Mouse (Mus musculus) forebrain, embryonic 13.5 days (tissue): ENCODE data around the gene Cyp26a1. TPM values are rescaled to one million over a fixed set of nuclear protein-coding genes. Genes with fewer than 3 reads are reported as not detected.

Source experiments
- ATAC-seq: fragments of 200-750 bp; cut with Nextera tagmentation; 2 replicates; pipeline ENCODE4 v1.8.0; 2017
- H3K27ac ChIP-seq: fragments of 300-500 bp; sonication (generic); 2 replicates; pipeline ENCODE4 v1.5.1; 2015; ENCODE audit warnings: inconsistent platforms, mild to moderate bottlenecking, moderate library complexity
- H3K27me3 ChIP-seq: fragments of 300-500 bp; sonication (generic); 2 replicates; pipeline ENCODE4 v1.6.1; 2015; ENCODE audit warnings: mild to moderate bottlenecking, inconsistent platforms
- H3K36me3 ChIP-seq: fragments of 300-500 bp; sonication (generic); 2 replicates; pipeline ENCODE4 v1.6.1; 2015; ENCODE audit warnings: mild to moderate bottlenecking, inconsistent platforms; ENCODE audit not compliant: poor library complexity, severe bottlenecking
- H3K4me1 ChIP-seq: fragments of 300-500 bp; sonication (generic); 2 replicates; pipeline ENCODE4 v1.6.1; 2015; ENCODE audit warnings: inconsistent platforms
- H3K4me2 ChIP-seq: fragments of 300-500 bp; sonication (generic); 2 replicates; pipeline ENCODE4 v1.6.1; 2015; ENCODE audit warnings: inconsistent platforms, mild to moderate bottlenecking, moderate library complexity
- H3K4me3 ChIP-seq: fragments of 300-500 bp; sonication (generic); 2 replicates; pipeline ENCODE4 v1.5.1; 2015; ENCODE audit warnings: mild to moderate bottlenecking, inconsistent platforms
- H3K9ac ChIP-seq: fragments of 300-500 bp; sonication (generic); 2 replicates; pipeline ENCODE4 v1.6.1; 2015; ENCODE audit warnings: mild to moderate bottlenecking, inconsistent platforms
- H3K9me3 ChIP-seq: fragments of 300-500 bp; sonication (generic); replicated peaks from 2 replicates; pipeline ENCODE4 v1.6.1; 2016; ENCODE audit warnings: inconsistent platforms
- WGBS: fragments of 180-500 bp; shearing (Covaris S2); methylation state at CpG from one replicate; pipeline ENCODE4 v1.1.7; 2015; 5-methylcytosine and 5-hydroxymethylcytosine counted together
- polyA plus RNA-seq: library from polyadenylated mRNA; unstranded; fragments of >200 nt; fragmentation: Nextera tagmentation; extraction: Ambion mirVana; gene quantifications from 2 replicates; pipeline ENCODE4 v1.2.1, GENCODE M21; 2015

Gene Cyp26a1
- polyA plus RNA-seq, 1 experiment from 2014 or later: 0.15 TPM

GRCm38 (mm10) chr19:37703902-37704509 lies 6.4 kb downstream of the Cyp26a1 start:
- Histone ChIP-seq H3K4me3 (no peak overlapping the region), H3K27ac (no peak overlapping the region), H3K27me3 (peaks cover 66% of the 10 kb centered on the region), H3K9me3 (no peaks in the 10 kb centered on the region), H3K9ac (no peak overlapping the region), H3K4me1 (peaks cover 3% of the 10 kb centered on the region), H3K36me3 (no peaks in the 10 kb centered on the region), H3K4me2 (no peak overlapping the region)
- 14% methylated on average over 3 of the region's 3 CpGs for WGBS
- ATAC-seq: peak; percentile 41; the same call in 1 of the 2 replicates

GRCm38 (mm10) chr19:37705722-37706121 lies 8.1 kb downstream of the Cyp26a1 start:
- H3K36me3 ChIP-seq: no peaks in the 10 kb centered on the region
- peaks cover 49% of the 10 kb centered on the region for H3K27me3 ChIP-seq
- H3K4me1 ChIP-seq: no peaks in the 10 kb centered on the region
- 93% methylated on average over 5 of the region's 5 CpGs for WGBS
- no peak overlapping the region for H3K9ac ChIP-seq
- no peak for ATAC-seq
- H3K4me2 ChIP-seq: no peak overlapping the region
- H3K9me3 ChIP-seq: no peaks in the 10 kb centered on the region
- H3K4me3 ChIP-seq: no peak overlapping the region
- no peak overlapping the region for H3K27ac ChIP-seq

GRCm38 (mm10) chr19:37714681-37715080 lies 17.1 kb downstream of the Cyp26a1 start:
- Histone ChIP-seq H3K4me2 (no peak overlapping the region), H3K36me3 (no peaks in the 10 kb centered on the region), H3K4me3 (no peak overlapping the region), H3K27ac (no peak overlapping the region), H3K9ac (no peak overlapping the region), H3K9me3 (no peaks in the 10 kb centered on the region), H3K27me3 (no peaks in the 10 kb centered on the region), H3K4me1 (no peaks in the 10 kb centered on the region)
- ATAC-seq: no peak
- WGBS: 76% methylated on average over 10 of the region's 10 CpGs

- 83% methylated on average over 1 of the region's 1 CpGs for WGBS
- H3K9ac ChIP-seq: no peak overlapping the region
- no peak for ATAC-seq
- no peak overlapping the region for H3K27ac ChIP-seq
- no peaks in the 10 kb centered on the region for H3K9me3 ChIP-seq
- no peaks in the 10 kb centered on the region for H3K4me1 ChIP-seq
- no peaks in the 10 kb centered on the region for H3K27me3 ChIP-seq
- H3K36me3 ChIP-seq: no peaks in the 10 kb centered on the region
- no peak overlapping the region for H3K4me3 ChIP-seq
- H3K4me2 ChIP-seq: no peak overlapping the region
These were observed 18.4 kb downstream of the Cyp26a1 start for GRCm38 (mm10) chr19:37715980-37716379.

- Histone ChIP-seq H3K4me3 (no peak overlapping the region), H3K27ac (no peak overlapping the region), H3K4me2 (no peak overlapping the region), H3K36me3 (no peaks in the 10 kb centered on the region), H3K9me3 (no peaks in the 10 kb centered on the region), H3K9ac (no peak overlapping the region), H3K27me3 (no peaks in the 10 kb centered on the region), H3K4me1 (no peaks in the 10 kb centered on the region)
- WGBS: 83% methylated on average over 12 of the region's 12 CpGs
- no peak for ATAC-seq
These were observed 19.1 kb downstream of the Cyp26a1 start for GRCm38 (mm10) chr19:37716524-37717175.

- ATAC-seq: no peak
These were observed 21.6 kb downstream of the Cyp26a1 start for GRCm38 (mm10) chr19:37719166-37719565.

GRCm38 (mm10) chr19:37724591-37724990 lies 27.0 kb downstream of the Cyp26a1 start:
- H3K36me3 ChIP-seq: no peaks in the 10 kb centered on the region
- H3K4me1 ChIP-seq: no peaks in the 10 kb centered on the region
- no peak for ATAC-seq
- no peaks in the 10 kb centered on the region for H3K9me3 ChIP-seq
- H3K4me3 ChIP-seq: no peak overlapping the region
- no peak overlapping the region for H3K4me2 ChIP-seq
- no peak overlapping the region for H3K27ac ChIP-seq
- H3K27me3 ChIP-seq: no peaks in the 10 kb centered on the region
- no peak overlapping the region for H3K9ac ChIP-seq
- 94% methylated on average over 5 of the region's 5 CpGs for WGBS

More at GRCm38 (mm10) chr19:37719166-37719565, 21.6 kb downstream of the Cyp26a1 start:
- H3K27me3 ChIP-seq: no peaks in the 10 kb centered on the region
- WGBS: 45% methylated on average over 1 of the region's 1 CpGs
- H3K36me3 ChIP-seq: no peaks in the 10 kb centered on the region
- no peaks in the 10 kb centered on the region for H3K4me1 ChIP-seq
- no peak overlapping the region for H3K27ac ChIP-seq
- H3K4me3 ChIP-seq: no peak overlapping the region
- H3K9ac ChIP-seq: no peak overlapping the region
- no peaks in the 10 kb centered on the region for H3K9me3 ChIP-seq
- no peak overlapping the region for H3K4me2 ChIP-seq

GRCm38 (mm10) chr19:37726585-37726984 lies 29.0 kb downstream of the Cyp26a1 start:
- H3K9ac ChIP-seq: no peak overlapping the region
- no peaks in the 10 kb centered on the region for H3K4me1 ChIP-seq
- 91% methylated on average over 7 of the region's 7 CpGs for WGBS
- no peaks in the 10 kb centered on the region for H3K9me3 ChIP-seq
- H3K36me3 ChIP-seq: no peaks in the 10 kb centered on the region
- H3K4me2 ChIP-seq: no peak overlapping the region
- H3K27me3 ChIP-seq: no peaks in the 10 kb centered on the region
- no peak overlapping the region for H3K4me3 ChIP-seq
- ATAC-seq: no peak
- no peak overlapping the region for H3K27ac ChIP-seq

GRCm38 (mm10) chr19:37727366-37727765 lies 29.8 kb downstream of the Cyp26a1 start:
- Histone ChIP-seq H3K4me3 (no peak overlapping the region), H3K9ac (no peak overlapping the region), H3K36me3 (no peaks in the 10 kb centered on the region), H3K27me3 (no peaks in the 10 kb centered on the region), H3K27ac (no peak overlapping the region), H3K9me3 (no peaks in the 10 kb centered on the region), H3K4me1 (no peaks in the 10 kb centered on the region), H3K4me2 (no peak overlapping the region)
- ATAC-seq: no peak
- 89% methylated on average over 2 of the region's 2 CpGs for WGBS

- ATAC-seq: no peak
- 90% methylated on average over 8 of the region's 8 CpGs for WGBS
- H3K9ac ChIP-seq: no peak overlapping the region
These were observed 37.8 kb downstream of the Cyp26a1 start for GRCm38 (mm10) chr19:37735426-37735825.

GRCm38 (mm10) chr19:37738575-37738974 lies 41.0 kb downstream of the Cyp26a1 start:
- no peaks in the 10 kb centered on the region for H3K27me3 ChIP-seq
- no peaks in the 10 kb centered on the region for H3K9me3 ChIP-seq
- H3K9ac ChIP-seq: no peak overlapping the region
- H3K4me2 ChIP-seq: no peak overlapping the region
- WGBS: 93% methylated on average over 3 of the region's 3 CpGs
- no peaks in the 10 kb centered on the region for H3K36me3 ChIP-seq
- no peak for ATAC-seq
- no peaks in the 10 kb centered on the region for H3K4me1 ChIP-seq
- H3K27ac ChIP-seq: no peak overlapping the region
- H3K4me3 ChIP-seq: no peak overlapping the region

More at GRCm38 (mm10) chr19:37735426-37735825, 37.8 kb downstream of the Cyp26a1 start:
- Histone ChIP-seq H3K4me3 (no peak overlapping the region), H3K9me3 (no peaks in the 10 kb centered on the region), H3K4me2 (no peak overlapping the region), H3K27me3 (no peaks in the 10 kb centered on the region), H3K36me3 (no peaks in the 10 kb centered on the region), H3K27ac (no peak overlapping the region), H3K4me1 (no peaks in the 10 kb centered on the region)

GRCm38 (mm10) chr19:37740043-37740442 lies 42.4 kb downstream of the Cyp26a1 start:
- no peak for ATAC-seq
- Histone ChIP-seq H3K4me3 (no peak overlapping the region), H3K9me3 (no peaks in the 10 kb centered on the region), H3K27ac (no peak overlapping the region), H3K9ac (no peak overlapping the region), H3K4me2 (no peak overlapping the region), H3K4me1 (no peaks in the 10 kb centered on the region), H3K36me3 (no peaks in the 10 kb centered on the region), H3K27me3 (no peaks in the 10 kb centered on the region)
- WGBS: 72% methylated on average over 7 of the region's 7 CpGs
